Comparison of ENCODE assay signal across 15 mouse cellular contexts in genomic region chr9:67304992-67305391, GRCm38 (mm10).
"Had no signal": no experiment of that assay in that cellular context is flagged by ENCODE, and none has a peak within 500 bp of the region (broad histone marks: within the 10 kb centered on the region; RNA-seq: fewer than 3 reads in every experiment).

No protein-coding gene starts in this region.

- H3K9me3 ChIP-seq: neural tube, embryonic 15.5 days; stomach, embryonic 15.5 days had no signal

- H3K36me3 ChIP-seq: stomach, embryonic 15.5 days had no signal

- DNase-seq: retina, postnatal 1 day; right cerebral cortex, adult 18-20 months; right cerebral cortex, postnatal 14 days; right cerebral cortex, postnatal 25 days; right cerebral cortex, postnatal 4 days; spleen, adult 18-20 months; thymus, adult 18-20 months; thymus, adult 2 months; thymus, postnatal 14 days; thymus, postnatal 25 days; thymus, postnatal 36 days; thymus, postnatal 4 days had no signal

- H3K4me2 ChIP-seq: neural tube, embryonic 15.5 days; stomach, embryonic 15.5 days had no signal

- H3K4me1 ChIP-seq: neural tube, embryonic 15.5 days had no signal

- H3K9ac ChIP-seq: neural tube, embryonic 15.5 days; stomach, embryonic 15.5 days had no signal

- H3K27ac ChIP-seq: neural tube, embryonic 15.5 days; stomach, embryonic 15.5 days; stomach, postnatal 0 days had no signal

- H3K27me3 ChIP-seq: neural tube, embryonic 15.5 days; stomach, embryonic 15.5 days had no signal

- H3K4me3 ChIP-seq: neural tube, embryonic 15.5 days; stomach, embryonic 15.5 days had no signal
